Mouse (Mus musculus): ENCODE measurements around the gene Pigt.

Gene Pigt

DNA sequence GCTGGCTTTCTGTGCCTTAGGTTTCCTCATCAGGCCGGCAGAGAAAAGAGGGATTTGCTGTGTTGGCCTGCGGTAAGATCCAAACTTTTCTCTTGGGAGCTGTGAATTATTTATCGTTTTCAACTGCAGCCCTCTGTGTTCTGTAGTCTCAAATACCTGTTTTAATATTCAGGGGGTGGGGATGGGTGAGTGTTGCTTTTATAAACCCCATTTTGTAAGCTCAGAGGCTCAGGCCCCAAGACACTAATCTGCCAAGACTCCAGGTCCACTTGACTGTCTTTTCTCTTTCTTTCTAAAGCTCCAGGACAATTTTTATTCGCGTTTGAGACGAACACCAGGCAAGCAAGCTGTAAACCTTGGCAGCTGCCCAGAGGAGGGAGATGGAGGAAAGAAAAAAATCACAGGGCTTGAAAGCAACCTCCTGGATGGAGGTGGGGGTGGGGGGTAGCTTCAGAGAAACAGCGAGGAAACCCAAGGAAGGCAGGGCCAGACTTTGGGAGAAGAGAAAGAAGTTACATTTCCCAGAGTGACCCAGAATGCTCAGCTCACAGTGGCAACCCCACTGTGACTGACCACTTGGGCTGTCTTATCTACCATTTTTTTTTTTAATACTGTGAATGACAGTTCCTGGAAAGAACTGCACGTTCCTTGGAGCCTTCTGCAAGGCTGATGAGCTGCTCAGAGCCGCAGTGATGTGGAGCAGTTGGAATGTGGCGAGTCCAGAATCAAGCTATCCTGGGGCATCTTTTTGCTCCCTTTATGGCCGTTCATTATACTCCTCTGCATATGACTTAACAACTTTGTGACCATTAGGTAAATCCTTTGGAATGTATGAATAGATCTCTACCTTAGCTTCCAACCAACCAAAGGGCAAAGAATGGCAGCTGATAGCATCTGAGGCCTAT is 21.2 kb downstream of the Pigt start:
- no peak for DNase-seq (ENCODE audit: inconsistent age in 2 of 2, low spot score in 1 of 2)

DNA sequence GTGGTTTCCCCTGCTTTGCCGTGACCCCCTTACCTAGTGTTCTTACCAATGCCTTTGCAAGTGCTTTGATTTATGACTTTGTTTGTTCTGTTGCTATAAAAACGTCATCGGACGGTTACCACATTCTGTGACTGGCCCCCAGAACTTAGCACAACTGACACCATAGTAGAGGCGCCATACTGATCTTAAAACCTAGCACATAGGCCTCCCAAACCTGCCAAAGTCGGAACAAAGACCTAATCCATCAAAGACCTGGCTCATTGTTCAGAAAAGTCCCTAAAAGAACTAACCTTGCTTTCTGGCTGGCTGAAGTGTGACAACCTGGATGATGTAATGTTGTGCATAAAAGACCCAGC is 21.8 kb downstream of the Pigt start:
- DNase-seq (ENCODE audit: inconsistent age in 2 of 2, low spot score in 1 of 2): no peak

DNA sequence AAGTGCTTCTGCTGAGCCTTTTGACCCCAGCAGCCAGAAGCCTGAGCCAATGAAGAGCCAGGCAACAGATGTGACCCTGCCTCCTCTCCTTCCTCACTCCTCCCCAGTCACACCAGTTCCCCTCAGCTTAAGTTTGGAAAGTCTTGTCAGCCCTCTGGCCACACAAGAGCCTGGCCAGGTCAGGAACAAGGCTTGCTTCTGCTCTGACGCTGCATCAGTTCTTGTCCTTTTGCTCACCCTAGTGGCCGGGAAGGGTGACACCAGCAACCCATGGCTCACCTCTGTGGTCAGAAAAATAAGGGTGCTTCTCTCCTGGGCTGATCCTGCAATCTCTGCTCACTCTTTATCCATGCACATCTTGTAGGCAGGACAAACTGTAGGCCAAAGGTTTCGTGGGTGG is 23.5 kb downstream of the Pigt start:
- peak; percentile 53 to 85 for DNase-seq (ENCODE audit: inconsistent age in 2 of 2, low spot score in 1 of 2)

DNA sequence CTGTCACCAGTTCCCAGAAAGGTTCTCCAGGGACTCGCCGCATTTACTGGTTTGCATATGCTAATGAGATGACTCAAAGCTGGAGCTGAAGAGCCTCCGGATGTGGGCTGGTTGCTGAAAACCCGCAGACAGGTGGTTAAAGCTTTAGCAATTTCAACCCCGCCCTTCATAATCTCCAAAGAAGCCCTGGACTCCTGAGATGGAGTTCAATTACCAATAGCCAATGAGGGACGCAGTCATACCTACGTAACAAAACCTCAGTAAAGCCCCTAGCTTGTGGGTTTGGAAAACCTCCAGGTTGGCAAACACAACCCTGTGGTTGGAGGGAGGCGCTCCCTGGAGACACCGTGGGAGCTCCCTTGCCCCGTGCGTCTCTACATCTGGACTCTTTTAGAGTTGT is 24.5 kb downstream of the Pigt start:
- no peak for DNase-seq (ENCODE audit: inconsistent age in 2 of 2, low spot score in 1 of 2)

DNA sequence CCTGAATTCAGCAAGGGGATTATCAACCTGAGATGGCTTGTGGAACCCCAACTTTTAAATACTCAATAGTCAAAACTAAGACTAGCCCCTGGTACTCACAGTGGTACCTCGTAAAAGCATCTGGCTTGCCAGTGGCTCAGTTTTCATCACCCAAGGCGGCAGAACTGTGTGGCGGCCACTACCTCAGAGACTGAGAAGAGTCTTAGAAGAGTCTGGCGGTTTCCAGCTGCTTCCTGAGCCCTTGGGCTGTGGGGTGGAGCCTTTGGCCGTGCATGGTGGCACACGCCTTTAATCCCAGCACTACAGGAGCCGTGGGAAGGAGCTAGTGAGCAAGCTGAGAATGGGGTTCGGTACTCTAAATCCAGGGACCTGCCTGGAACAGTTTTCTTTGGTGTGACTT is 25.0 kb downstream of the Pigt start:
- DNase-seq (ENCODE audit: inconsistent age in 2 of 2, low spot score in 1 of 2): no peak

DNA sequence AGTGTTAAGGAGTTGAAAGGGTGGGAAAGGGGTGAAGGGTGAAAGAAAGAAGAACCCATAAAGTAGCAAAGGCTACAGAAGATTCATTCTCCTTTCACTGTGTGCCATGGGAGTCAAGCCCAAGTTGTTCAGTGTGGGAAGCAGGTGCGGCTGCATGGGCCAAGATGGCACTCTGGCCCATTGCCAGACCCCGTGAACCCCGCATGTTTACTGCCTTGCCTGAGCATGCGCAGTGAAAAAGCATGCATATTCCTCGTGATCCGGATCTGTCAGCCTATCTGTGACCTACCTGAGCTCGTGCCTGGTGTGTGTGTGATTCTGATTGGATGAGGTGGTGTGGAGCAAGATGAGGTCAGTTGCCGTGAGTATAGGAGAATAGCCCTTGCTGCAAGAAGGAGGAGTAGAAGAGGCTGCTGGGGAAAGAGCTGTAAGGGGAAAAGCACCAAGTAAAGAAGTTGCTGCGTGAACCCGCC is 26.0 kb downstream of the Pigt start:
- DNase-seq (ENCODE audit: inconsistent age in 2 of 2, low spot score in 1 of 2): no peak

DNA sequence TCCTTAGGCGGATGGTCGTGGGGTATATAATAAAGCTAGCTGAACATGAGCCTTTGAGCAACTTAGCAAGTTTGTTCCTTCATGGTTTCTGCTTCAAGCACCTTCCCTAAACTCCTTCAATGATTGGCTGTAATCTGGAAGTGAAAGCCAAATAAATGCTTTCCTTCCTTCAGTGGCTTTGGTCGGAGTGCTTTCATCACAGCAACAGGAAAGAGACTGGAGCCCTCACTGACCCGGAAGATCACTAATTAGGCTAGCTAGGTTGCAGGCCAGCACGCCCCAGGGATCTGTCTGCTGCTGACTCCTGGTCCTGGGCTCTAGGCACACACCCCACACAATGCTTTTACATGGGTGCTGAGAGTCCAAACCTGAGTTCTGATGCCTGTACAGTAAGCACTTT is 31.2 kb downstream of the Pigt start:
- DNase-seq (ENCODE audit: inconsistent age in 2 of 2, low spot score in 1 of 2): no peak

DNA sequence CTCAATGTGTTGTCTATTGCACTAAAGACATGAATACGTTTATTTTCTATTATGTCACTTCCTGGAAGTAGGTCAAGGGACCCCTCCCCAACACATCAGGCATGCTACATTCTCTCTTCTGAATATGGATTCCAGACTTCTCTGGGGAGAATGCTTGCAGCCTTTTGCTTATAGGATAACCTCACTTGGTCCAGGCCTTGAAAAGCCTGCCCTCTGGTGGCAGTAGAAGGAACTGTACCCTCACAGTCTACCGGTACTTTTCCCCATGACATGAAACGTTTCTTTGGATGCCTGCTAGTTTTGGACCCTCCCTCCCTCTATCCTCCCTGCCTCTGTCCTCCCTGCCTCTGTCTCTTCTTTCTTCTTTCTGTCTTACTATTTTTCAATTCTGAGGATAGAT is 33.8 kb downstream of the Pigt start:
- peak; percentile 55 to 87 for DNase-seq (ENCODE audit: inconsistent age in 2 of 2, low spot score in 1 of 2)

DNA sequence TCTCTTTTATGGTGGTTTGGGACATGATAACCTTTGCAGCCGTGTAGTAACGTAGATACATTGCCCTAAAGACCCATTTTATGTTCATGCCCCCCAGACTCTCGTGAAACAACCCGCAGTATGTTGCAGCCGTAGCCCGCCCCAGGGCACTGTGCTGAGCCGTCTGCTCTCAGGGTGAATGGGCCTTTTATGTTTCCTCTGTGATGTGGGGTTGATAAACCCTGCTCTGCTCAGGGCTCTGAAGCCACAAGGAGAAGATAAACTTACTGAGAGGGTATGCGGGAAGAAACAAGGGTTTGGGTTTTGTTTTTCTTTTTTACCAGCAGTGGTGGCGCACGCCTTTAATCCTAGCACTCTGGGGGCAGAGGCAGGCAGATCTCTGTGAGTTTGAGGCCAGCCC is 37.0 kb downstream of the Pigt start:
- no peak for DNase-seq (ENCODE audit: inconsistent age in 2 of 2, low spot score in 1 of 2)

DNA sequence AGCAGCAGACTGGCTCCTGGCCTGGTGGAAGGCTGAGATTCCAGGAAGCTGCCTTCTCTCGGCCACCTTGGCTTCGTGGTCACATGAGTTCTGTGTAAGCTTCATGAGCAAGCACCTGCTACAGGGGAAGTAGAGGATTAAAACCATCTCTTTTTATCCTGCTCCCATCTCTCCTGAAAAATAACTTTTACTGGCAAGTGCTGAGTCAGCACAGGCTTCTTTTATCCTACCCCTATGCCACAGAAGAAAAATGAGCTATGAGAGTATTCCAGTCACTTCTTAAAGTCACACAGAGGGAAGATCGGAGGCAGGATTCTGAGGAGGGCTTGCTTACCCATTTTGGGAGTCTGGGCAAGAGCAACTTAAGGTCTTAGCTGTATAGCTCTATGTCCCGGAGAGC is 39.7 kb downstream of the Pigt start:
- no peak for DNase-seq (ENCODE audit: inconsistent age in 2 of 2, low spot score in 1 of 2)

DNA sequence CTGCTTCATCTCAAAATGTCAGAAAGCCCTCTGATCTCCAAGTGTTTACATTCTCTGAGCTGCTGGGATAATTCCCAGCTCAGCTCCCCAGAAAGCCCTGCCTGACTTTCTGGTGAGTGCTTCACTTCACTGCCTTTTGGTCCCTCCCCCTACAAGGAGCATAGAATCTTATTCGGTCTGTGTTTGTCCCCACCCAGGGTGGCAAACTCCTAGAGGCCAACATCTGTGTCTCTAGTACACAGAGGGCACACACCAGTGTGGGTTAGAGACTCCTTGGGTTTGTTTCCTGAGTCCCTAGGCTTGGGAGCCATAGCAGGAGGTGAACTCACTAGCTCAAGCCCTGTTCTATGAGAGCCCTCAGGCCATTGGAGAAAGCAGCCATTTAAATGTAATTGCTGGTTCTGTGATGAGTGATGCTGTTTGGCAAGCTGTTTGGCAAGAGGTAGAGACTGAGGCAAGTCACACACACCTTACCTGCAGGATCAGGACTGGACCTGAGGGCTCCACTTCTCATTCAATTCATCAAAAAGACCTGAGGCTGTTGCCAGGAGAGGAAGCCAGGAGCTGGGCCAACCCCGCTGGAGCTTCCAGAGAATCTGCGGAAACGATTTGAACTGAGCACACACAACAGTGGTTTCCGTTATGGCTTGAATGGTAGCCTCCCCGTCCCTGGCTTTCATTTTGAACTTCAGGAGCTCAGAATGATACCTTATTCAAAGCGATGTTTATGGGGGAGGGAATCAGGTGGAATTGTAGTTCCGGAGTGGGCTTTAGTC is 43.5 kb downstream of the Pigt start:
- DNase-seq (ENCODE audit: inconsistent age in 2 of 2, low spot score in 1 of 2): no peak

DNA sequence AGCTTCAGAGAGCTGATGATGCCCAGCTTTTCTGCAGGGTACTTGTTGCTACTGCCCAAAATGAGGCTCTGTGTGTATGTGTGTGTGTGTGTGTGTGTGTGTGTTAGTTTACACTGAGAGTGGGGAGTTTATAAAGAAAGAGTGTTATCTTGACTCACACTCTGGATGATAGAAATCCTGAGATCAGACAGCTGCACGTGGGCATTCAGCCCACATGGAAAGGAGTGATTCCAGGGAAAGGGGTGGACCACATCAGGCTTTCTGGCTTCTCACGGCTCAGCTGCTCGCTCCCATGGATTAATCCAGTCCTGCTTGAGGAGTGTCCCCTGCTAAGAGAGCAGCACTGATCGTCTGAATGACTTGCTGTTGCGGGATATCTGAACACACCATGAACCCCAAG is 44.8 kb downstream of the Pigt start:
- no peak for DNase-seq (ENCODE audit: inconsistent age in 2 of 2, low spot score in 1 of 2)

DNA sequence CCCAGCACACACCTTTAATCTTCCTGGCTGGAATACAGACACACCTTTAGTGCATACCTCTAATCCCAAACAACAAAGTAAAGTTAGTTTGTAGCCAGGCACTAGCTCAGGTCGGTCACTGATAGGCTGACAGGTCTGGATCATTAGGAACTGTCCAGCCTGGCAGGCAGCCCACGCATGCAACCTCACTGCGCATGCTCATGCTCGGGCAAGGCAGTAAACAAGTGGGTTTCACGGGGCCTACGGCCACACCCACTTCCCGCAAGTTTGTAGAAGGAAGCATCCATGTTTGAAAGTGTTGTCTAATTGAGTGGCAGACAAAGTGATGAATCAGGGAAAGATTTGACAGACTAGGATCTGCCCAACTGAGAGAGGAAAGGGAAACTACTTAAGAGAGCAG is 45.3 kb downstream of the Pigt start:
- no peak for DNase-seq (ENCODE audit: inconsistent age in 2 of 2, low spot score in 1 of 2)

DNA sequence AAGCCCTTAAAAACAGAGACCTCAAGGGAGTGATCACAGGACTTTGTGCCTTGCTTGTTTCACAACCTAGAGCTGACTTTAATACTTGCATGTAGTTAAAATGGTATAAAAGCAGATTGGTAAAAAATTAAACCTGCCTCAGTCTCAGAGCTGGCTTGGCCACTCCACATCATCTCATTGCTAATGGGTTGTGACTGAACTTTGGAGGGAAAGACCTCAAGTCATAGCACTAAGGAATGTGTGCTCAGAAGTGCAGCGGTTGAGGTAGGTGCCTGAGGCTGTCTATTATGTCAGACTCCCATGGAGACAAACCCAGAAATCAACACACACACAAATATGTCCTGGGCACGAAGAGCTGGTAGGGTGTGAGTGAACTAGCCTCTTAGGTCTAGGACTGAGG is 46.4 kb downstream of the Pigt start:
- DNase-seq (ENCODE audit: inconsistent age in 2 of 2, low spot score in 1 of 2): no peak

DNA sequence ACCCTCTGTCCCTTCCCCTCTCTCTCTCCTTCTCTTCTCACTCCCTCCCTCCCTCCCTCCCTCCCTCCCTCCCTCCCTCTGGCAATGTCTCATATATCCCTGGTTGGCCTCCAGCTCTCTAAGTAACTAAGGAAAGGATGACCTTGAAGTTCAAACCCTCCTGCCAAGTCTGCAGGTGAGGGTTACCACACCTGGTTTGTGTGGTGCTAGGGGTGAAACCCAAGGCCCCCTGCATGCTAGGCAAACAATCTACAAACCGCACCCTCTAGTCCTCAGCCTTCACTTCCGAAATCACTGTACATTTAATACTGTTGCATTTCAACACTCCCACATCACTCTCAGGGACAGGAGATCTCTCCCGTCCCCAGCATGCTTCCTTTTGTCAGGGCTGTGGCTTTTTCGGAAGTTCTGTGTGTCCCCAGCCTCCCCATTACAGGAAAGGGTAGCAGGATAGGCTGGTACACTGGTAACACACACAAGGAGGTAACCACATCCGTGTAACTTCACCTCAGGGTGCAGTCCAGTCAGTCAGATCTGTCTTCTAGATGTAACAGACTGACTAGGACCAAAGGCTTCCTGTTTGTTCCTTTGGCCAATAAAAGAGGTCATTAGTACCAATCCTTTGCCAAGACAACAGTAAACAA is 47.3 kb downstream of the Pigt start:
- no peak for DNase-seq (ENCODE audit: inconsistent age in 2 of 2, low spot score in 1 of 2)

DNA sequence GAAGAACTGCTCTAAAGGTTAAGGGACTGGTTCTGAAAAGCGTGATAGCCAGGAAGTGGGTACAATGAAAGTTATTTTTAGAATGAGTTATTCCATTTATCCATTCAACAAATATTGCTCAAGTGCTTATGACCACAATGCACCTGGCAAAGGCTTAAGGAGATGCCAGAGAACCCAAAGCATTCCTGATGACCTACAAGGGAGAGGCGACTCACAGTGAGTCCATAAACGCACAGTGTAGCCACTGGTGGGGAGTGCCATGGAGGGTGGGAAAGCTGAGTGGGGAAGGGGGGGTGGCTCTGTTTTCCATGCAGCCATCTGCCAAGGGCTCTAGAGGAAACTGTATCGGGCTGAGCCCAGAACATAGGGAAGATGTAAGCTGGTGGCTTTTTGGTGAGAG is 52.0 kb downstream of the Pigt start:
- DNase-seq (ENCODE audit: inconsistent age in 2 of 2, low spot score in 1 of 2): no peak

DNA sequence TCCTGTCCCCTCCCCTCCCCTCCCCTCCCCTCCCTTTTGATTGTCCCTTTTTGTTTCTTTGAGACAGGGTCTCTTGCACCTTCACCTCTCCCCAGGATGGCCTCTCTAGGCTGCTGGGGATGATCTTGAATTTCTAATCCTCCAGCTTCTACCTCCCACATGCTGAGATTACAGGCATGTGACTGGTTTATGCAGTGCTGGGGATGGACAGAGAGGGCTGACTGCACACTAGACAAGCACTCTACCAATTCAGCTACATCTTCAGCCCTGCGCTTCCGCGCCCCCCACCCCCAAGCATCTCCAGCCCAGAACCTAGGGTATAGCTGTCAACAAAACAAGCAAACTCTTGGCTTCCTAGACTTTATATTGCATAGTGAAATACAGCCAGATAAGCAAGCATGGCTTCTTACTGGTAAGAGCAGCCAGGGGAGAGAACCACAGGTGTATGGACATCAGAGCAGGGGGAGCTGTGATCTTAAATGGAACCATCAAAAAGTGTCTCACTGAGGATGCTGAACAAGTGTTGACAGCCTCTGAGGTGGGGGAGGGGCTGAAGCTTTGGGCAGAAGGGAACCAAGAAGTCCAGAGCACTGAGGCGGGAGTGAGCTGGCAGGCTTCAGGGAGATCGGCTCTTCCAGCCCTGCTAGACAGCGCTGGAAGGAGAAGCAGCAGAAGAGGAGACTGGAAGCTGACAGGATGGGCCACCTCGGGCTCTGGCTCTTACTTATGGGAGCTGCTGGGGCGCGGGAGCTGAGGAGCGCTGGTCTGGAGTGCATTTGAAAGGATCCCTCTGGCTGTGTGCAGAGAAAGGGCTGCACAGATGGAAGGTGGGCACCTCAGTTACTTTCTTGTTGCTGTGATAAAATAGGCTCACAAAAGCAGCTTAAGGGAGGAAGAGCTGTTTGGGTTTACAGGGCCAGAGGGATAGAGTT is 52.9 kb downstream of the Pigt start:
- no peak for DNase-seq (ENCODE audit: inconsistent age in 2 of 2, low spot score in 1 of 2)

DNA sequence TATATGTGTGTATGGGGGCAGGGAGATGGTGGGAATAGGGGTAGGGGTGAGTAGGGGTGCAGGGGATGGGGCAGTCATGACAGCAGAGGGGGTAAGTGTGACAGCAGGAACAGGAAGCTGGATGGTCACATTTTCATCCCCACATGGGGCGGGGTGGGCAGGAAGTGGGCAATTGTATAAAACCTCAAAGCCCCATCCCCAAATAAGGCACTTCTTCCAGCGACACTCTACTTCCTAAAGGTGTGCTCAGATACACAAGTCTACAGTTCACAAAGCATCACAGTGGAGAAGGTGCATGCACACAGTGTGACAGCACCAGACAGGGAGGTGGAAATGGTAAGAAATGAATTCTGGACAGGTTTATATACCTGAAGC is 53.6 kb downstream of the Pigt start:
- DNase-seq (ENCODE audit: inconsistent age in 2 of 2, low spot score in 1 of 2): no peak

DNA sequence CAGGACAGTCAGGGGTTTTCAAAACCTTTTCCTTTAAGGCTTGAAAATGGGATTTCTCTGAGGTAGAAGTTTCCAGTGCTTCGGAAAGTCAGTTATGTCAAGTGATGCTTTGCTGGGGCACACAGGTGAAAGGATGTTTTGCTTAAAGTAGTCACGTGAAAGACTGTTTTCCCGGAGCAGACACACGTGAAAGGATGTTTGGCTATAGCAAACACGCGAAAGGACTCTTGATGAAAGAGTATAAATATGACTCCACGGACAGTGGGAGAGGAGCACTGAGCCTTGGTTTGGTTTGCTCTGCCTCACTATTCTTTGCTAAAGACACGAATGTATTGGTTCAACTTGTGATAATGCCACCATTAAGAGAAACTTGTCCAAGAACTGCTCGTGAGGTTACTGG is 54.2 kb downstream of the Pigt start:
- DNase-seq (ENCODE audit: inconsistent age in 2 of 2, low spot score in 1 of 2): no peak
